Mouse (Mus musculus) limb, embryonic 13.5 days (tissue): Measurements from ENCODE around the gene Ttll3. TPM values are rescaled to one million over a fixed set of nuclear protein-coding genes. Genes with fewer than 3 reads are reported as not detected.
A peak's percentile ranks its signal among the peaks of the same experiment; 100 is the strongest.

ENCODE experiments used
- ATAC-seq: fragments of 200-750 bp; cut with Nextera tagmentation; 2 replicates; pipeline ENCODE4 v1.8.0; 2017; ENCODE audit warnings: low read depth, moderate number of reproducible peaks, moderate TSS enrichment; ENCODE audit not compliant: low FRiP score
- H3K27ac ChIP-seq: fragments of 300-500 bp; sonication (generic); 2 replicates; pipeline ENCODE4 v1.5.1; 2015; ENCODE audit warnings: inconsistent platforms, mild to moderate bottlenecking, moderate library complexity
- H3K27me3 ChIP-seq: fragments of 300-500 bp; sonication (generic); 2 replicates; pipeline ENCODE4 v1.6.1; 2015; ENCODE audit warnings: mild to moderate bottlenecking, inconsistent platforms
- H3K36me3 ChIP-seq: fragments of 300-500 bp; sonication (generic); 2 replicates; pipeline ENCODE4 v1.6.1; 2015; ENCODE audit warnings: inconsistent platforms, mild to moderate bottlenecking, moderate library complexity
- H3K4me1 ChIP-seq: fragments of 300-500 bp; sonication (generic); 2 replicates; pipeline ENCODE4 v1.6.1; 2015; ENCODE audit warnings: inconsistent platforms
- H3K4me2 ChIP-seq: fragments of 300-500 bp; sonication (generic); replicated peaks from 2 replicates; pipeline ENCODE4 v1.6.1; 2015; ENCODE audit warnings: inconsistent platforms, mild to moderate bottlenecking, moderate library complexity
- H3K4me3 ChIP-seq: fragments of 300-500 bp; sonication (generic); 2 replicates; pipeline ENCODE4 v1.5.1; 2015; ENCODE audit warnings: moderate library complexity, mild to moderate bottlenecking, inconsistent platforms
- H3K9ac ChIP-seq: fragments of 300-500 bp; sonication (generic); 2 replicates; pipeline ENCODE4 v1.6.1; 2015; ENCODE audit warnings: mild to moderate bottlenecking, inconsistent platforms
- H3K9me3 ChIP-seq: fragments of 300-500 bp; sonication (generic); 2 replicates; pipeline ENCODE4 v1.6.1; 2016; ENCODE audit warnings: inconsistent platforms
- WGBS: fragments of 180-500 bp; shearing (Covaris S2); methylation state at CpG from one replicate; pipeline ENCODE4 v1.1.7; 2015; 5-methylcytosine and 5-hydroxymethylcytosine counted together
- polyA plus RNA-seq: library from polyadenylated mRNA; unstranded; fragments of >200 nt; fragmentation: Nextera tagmentation; extraction: Ambion mirVana; gene quantifications from 2 replicates; pipeline ENCODE4 v1.2.1, GENCODE M21; 2015

Ttll3 gene
- polyA plus RNA-seq, 1 experiment from 2014 or later = 7.3 TPM

DNA sequence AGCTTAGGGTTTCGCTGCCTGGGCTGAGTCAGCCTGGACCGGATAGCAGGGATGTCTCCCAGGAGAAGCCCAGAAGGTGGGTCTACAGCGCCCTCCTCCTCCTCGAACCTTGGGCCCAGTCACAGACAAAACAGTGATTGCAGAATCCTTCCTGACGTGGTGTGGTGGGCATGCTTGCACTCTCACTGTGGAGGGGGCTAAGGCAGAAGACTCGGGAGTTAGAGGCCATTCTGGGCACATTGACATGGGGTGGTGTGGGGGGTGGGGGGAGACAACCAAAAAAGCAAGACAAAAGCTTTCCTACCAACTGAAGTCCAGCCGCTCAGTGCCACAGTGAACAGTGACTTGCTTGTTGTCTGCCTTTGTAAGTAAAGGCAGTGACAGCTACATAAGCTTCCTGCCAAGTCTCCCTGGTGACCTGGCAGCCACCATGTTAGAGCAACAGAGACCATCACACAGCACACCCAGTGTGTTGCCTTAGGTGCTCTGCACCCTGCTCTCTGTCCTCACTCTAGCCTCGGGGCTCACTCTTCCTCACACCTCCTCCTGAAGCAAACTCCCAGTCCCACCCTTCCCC lies 4.6 kb upstream of the Ttll3 start:
- Histone ChIP-seq H3K4me3 (no peak overlapping the region), H3K9me3 (no peaks in the 10 kb centered on the region), H3K27ac (no peak overlapping the region), H3K4me1 (peaks cover 2% of the 10 kb centered on the region), H3K36me3 (peaks cover 86% of the 10 kb centered on the region), H3K4me2 (no peak overlapping the region), H3K9ac (no peak overlapping the region), H3K27me3 (no peaks in the 10 kb centered on the region)
- ATAC-seq = no peak
- 88% methylated on average over 8 of the region's 8 CpGs for WGBS

DNA sequence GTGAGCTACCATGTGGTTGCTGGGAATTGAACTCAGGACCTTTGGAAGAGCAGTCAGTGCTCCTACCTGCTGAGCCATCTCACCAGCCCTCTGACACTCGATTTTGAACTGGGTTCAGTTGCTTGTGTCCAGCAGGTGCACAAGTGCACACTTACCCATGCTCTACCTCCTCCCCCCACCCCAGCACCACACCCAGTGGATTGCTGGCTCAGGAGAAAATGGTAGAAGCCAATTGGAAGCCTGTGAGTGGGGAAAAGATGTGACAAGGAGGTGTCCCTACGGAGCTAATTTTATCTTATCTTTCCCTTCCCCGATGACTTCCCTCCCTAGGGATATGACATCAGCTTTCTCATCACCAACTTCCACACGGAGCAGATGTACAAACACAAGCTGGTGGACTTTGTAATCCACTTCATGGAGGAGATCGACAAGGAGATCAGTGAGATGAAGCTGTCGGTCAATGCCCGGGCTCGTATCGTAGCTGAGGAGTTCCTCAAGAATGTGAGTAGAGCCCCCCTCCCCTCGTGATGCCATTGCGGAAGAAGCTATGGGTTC lies 3.8 kb upstream of the Ttll3 start:
- 90% methylated on average over 11 of the region's 11 CpGs for WGBS
- no peak for ATAC-seq
- Histone ChIP-seq H3K4me2 (no peak overlapping the region), H3K9me3 (no peaks in the 10 kb centered on the region), H3K9ac (no peak overlapping the region), H3K27ac (no peak overlapping the region), H3K36me3 (peaks cover 92% of the 10 kb centered on the region), H3K4me1 (0 out of 2 replicates have a peak, but pooled peaks cover 6% of the 10 kb centered on the region), H3K27me3 (no peaks in the 10 kb centered on the region), H3K4me3 (no peak overlapping the region)

DNA sequence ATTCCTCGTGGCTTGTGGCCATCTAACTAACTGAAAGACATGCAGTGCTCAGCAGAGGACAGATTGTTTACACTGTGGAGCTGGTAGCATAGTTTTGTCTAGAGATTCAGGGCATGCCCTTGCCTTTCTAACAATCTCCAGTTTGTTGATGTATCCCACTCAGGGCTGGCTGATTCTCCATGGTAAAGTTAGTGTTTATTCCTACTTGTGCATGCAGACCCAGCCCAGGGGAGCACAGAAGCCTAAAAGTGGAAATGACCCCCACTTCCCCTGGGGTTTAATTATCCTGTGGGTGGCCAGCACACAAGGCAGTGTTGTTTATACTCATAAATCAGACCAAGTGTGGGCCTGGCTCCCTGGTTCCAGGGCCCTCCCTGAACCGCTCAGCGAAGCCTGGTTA lies 3.0 kb upstream of the Ttll3 start:
- 0 out of 2 replicates have a peak, but pooled peaks cover 7% of the 10 kb centered on the region for H3K4me1 ChIP-seq
- H3K4me2 ChIP-seq = no peak overlapping the region
- no peaks in the 10 kb centered on the region for H3K9me3 ChIP-seq
- no peak overlapping the region for H3K27ac ChIP-seq
- no peak for ATAC-seq
- 59% methylated on average over 3 of the region's 3 CpGs for WGBS
- H3K36me3 ChIP-seq = peaks cover 92% of the 10 kb centered on the region
- no peaks in the 10 kb centered on the region for H3K27me3 ChIP-seq
- no peak overlapping the region for H3K9ac ChIP-seq
- no peak overlapping the region for H3K4me3 ChIP-seq

DNA sequence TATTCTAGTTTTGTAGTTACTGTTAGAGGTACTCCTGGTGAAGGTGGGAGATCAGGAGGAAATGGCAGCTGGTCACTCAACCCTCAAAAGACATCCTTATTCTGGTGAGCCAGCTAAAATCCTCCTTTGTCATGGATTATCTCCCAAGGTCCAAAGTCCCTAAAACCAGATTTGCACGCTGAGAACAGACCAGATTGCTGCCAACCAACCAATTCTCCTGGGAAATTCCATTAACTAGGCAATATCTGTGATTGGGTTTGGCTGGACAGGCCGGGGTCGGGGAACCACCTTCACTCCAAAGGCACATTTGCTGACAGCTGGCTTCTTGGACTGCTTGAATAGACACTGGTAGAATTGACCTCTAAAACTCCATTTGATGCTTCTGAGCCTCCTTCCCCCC lies 1.7 kb downstream of the Ttll3 start:
- H3K4me1 ChIP-seq = peaks cover 26% of the 10 kb centered on the region
- no peak for ATAC-seq
- H3K27me3 ChIP-seq = no peaks in the 10 kb centered on the region
- WGBS = 92% methylated on average over 3 of the region's 3 CpGs
- peaks cover 57% of the 10 kb centered on the region for H3K36me3 ChIP-seq
- H3K9me3 ChIP-seq = no peaks in the 10 kb centered on the region
- H3K4me3 ChIP-seq = no peak overlapping the region
- no peak overlapping the region for H3K4me2 ChIP-seq
- H3K9ac ChIP-seq = no peak overlapping the region
- no peak overlapping the region for H3K27ac ChIP-seq

DNA sequence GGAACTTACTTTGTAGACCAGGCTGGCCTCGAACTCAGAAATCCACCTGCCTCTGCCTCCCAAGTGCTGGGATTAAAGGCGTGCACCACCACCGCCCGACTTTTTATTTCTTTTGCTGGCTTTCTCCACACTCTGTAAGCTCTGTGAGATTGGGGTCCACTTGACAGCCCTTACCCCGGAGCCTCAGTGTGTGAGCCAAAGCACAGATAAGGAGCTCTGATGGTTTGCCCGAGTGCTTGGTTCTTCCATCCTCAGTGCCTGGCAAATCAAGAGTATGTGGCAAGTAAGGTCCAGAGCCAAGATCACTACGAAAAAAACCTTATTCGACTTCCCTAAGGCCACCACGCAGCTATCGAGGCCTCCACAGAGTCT lies 2.9 kb downstream of the Ttll3 start:
- peak overlapping the region; percentile 79 for H3K9ac ChIP-seq
- 0 out of 2 replicates have a peak, but pooled peaks have one; percentile 9 for ATAC-seq
- H3K4me1 ChIP-seq = peaks cover 26% of the 10 kb centered on the region
- H3K36me3 ChIP-seq = peaks cover 51% of the 10 kb centered on the region
- H3K4me2 ChIP-seq = peak overlapping the region; percentile 91
- H3K9me3 ChIP-seq = no peaks in the 10 kb centered on the region
- no peaks in the 10 kb centered on the region for H3K27me3 ChIP-seq
- H3K27ac ChIP-seq = no peak overlapping the region
- peak overlapping the region; percentile 54 for H3K4me3 ChIP-seq
- 32% methylated on average over 10 of the region's 10 CpGs for WGBS

DNA sequence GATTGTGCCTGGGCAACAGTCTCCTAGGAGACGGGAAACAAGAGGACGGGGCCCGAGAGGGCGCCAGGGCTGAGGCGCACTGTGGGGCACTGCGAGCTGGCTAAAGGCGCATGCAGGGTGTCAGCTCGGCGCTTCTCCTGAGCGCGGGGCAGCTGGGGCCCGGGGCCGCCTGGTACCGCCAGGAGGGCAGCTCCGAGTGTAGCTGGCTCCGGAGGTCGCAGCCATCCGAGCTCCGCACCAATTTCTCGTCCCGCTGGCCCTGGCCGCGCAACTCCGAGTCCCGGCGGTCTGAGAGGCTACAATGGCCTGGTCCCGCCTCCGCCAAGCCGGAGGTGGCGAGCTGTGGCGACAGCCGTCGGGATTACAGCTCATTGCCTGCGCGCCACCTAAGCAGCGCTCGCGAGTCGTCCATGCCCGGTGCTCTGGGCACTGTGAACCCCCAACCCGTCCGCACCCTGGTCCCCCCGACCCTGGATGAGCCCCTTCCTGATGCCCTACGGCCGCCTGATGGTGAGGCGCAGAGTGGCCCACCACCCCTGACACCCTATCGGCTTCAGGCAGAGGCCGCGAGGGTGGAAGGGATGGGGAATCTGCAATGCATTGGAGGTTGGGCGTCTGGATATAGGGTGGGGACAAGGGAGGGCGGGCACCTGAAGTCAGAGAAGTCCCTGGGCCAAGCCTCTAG lies 3.5 kb downstream of the Ttll3 start:
- H3K4me3 ChIP-seq = peak overlapping the region; percentile 54
- peak overlapping the region; percentile 79 for H3K9ac ChIP-seq
- no peaks in the 10 kb centered on the region for H3K27me3 ChIP-seq
- peaks cover 46% of the 10 kb centered on the region for H3K36me3 ChIP-seq
- H3K4me1 ChIP-seq = peaks cover 26% of the 10 kb centered on the region
- H3K4me2 ChIP-seq = peak overlapping the region; percentile 91
- under 1% methylated on average over 46 of the region's 51 CpGs for WGBS
- peak; percentile 78 for ATAC-seq
- peak overlapping the region; percentile 39; the same call in 1 of the 2 replicates for H3K27ac ChIP-seq
- H3K9me3 ChIP-seq = no peaks in the 10 kb centered on the region

DNA sequence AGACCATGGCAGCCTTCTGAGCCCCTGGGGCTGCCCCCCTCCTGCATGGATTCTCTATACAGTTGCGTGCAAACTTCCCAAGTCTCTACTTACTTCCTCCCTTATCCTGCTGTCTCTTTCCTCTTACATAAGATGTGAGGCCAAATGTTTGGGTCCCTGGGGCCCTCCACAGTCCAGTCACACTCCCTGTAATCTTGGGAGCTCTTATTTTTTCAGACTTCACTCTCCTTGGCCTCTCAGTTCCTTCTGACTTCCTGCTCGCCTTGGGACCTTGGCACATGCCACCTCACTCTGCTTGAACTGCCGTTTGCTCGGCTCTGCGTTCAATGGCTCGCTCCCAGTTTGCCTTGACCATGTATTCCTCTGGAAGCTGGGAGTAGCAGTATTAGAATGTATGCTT lies 4.9 kb downstream of the Ttll3 start:
- no peaks in the 10 kb centered on the region for H3K27me3 ChIP-seq
- H3K27ac ChIP-seq = no peak overlapping the region
- no peak for ATAC-seq
- WGBS = 87% methylated on average over 6 of the region's 6 CpGs
- H3K4me1 ChIP-seq = peaks cover 26% of the 10 kb centered on the region
- H3K36me3 ChIP-seq = peaks cover 32% of the 10 kb centered on the region
- no peaks in the 10 kb centered on the region for H3K9me3 ChIP-seq
- H3K4me2 ChIP-seq = no peak overlapping the region
- no peak overlapping the region for H3K4me3 ChIP-seq
- no peak overlapping the region for H3K9ac ChIP-seq

DNA sequence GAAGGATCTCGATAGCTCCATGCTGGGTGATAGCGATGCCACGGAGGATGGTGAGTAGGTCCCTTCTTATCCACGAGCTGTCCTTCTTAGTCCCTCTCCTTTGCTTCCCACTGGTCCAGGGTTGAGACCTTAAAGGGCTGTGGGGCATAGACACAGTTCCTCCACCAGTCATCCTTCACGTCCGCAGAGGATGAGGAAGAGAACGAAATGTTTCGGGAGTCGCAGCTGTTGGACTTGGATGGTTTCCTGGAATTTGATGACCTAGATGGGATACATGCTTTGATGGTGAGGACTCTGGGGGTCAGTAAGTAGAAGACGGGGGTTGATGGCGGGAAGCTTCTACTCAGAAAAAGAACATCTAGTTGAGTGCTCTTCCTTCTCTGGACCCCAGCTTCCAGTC lies 5.8 kb downstream of the Ttll3 start:
- Histone ChIP-seq H3K27me3 (no peaks in the 10 kb centered on the region), H3K4me1 (peaks cover 24% of the 10 kb centered on the region), H3K4me2 (no peak overlapping the region), H3K36me3 (peaks cover 23% of the 10 kb centered on the region), H3K27ac (no peak overlapping the region), H3K9me3 (no peaks in the 10 kb centered on the region), H3K9ac (no peak overlapping the region), H3K4me3 (no peak overlapping the region)
- ATAC-seq = no peak
- 93% methylated on average over 11 of the region's 11 CpGs for WGBS

DNA sequence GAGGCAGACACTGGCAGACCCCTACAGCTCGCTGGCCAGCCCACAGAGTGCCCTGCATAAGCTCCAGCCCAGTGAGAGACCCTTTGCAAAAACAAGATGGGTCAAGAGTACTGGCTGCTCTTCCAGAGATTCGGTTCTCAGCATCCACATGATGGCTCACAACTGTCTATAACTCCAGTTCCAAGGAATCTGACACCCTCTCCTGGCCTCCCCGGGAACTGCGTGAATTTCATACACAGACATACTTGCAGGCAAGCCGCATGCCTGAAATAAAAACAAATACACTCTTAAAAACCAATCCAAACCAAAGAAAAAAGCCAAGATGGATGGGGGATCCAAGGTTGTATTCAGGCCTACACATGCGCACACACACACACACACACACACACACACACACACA lies 6.4 kb downstream of the Ttll3 start:
- H3K36me3 ChIP-seq = peaks cover 17% of the 10 kb centered on the region
- no peak overlapping the region for H3K27ac ChIP-seq
- H3K4me3 ChIP-seq = no peak overlapping the region
- H3K4me2 ChIP-seq = no peak overlapping the region
- no peaks in the 10 kb centered on the region for H3K27me3 ChIP-seq
- H3K9me3 ChIP-seq = no peaks in the 10 kb centered on the region
- peaks cover 19% of the 10 kb centered on the region for H3K4me1 ChIP-seq
- 88% methylated on average over 6 of the region's 6 CpGs for WGBS
- no peak for ATAC-seq
- H3K9ac ChIP-seq = no peak overlapping the region

DNA sequence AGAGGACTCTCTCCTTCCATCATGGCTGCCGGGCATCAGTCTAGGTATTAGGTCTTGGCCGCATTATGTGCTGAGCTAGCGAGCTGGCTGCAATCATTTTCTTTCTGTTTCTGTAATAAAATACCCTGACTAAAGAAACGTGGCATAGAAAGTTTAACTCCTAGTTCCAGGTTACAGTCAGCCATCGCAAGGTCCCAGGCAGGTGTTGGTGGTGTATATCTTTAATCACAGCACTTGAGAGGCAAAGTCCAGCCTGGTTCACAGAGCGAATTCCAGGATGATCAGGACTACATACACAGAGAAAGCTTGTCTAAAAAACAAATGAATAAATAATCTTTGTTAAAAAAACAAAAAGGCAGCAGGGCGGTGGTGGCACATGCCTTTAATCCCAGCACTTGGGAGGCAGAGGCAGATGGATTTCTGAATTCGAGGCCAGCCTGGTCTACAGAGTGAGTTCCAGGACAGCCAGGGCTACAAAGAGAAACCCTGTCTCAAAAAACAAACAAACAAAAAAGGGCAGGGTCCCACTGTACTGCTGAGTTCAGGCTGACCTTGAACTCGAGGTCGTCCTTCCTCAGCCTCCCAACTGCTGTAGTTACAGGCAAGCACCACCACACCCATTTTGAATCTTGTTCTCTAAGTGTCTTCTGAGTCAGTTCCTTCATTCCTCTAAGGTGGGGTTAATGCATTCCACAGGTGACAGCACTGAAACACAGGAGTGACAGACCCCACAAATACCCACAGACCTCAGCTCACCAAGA lies 7.4 kb downstream of the Ttll3 start:
- no peak overlapping the region for H3K9ac ChIP-seq
- peaks cover 10% of the 10 kb centered on the region for H3K36me3 ChIP-seq
- no peak overlapping the region for H3K4me3 ChIP-seq
- H3K9me3 ChIP-seq = no peaks in the 10 kb centered on the region
- H3K4me1 ChIP-seq = peaks cover 19% of the 10 kb centered on the region
- ATAC-seq = no peak
- 85% methylated on average over 10 of the region's 10 CpGs for WGBS
- H3K27ac ChIP-seq = no peak overlapping the region
- no peaks in the 10 kb centered on the region for H3K27me3 ChIP-seq
- H3K4me2 ChIP-seq = no peak overlapping the region

DNA sequence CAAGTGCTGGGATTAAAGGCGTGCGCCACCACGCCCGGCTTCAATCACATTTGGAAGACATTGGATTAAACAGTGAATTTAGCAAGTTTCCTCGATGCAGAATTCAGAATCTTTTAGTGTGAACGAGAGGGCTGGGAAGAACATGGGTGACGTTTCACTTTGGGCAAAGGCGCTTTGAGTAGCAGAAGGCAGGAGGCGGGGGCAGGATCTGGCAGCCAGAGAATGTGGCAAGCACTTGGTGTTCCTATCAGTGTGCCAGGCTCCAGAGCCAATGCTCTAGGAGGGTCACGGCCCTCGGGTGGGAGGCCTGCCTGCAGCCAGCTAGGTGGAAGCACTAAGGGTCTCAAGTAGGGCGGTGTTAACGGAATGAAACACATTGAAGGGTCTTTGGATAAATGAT lies 13.0 kb downstream of the Ttll3 start:
- H3K9ac ChIP-seq = no peak overlapping the region
- no peaks in the 10 kb centered on the region for H3K27me3 ChIP-seq
- WGBS = 92% methylated on average over 13 of the region's 13 CpGs
- H3K27ac ChIP-seq = no peak overlapping the region
- no peak for ATAC-seq
- no peaks in the 10 kb centered on the region for H3K9me3 ChIP-seq
- no peak overlapping the region for H3K4me3 ChIP-seq
- H3K4me2 ChIP-seq = no peak overlapping the region
- no peaks in the 10 kb centered on the region for H3K4me1 ChIP-seq
- peaks cover 9% of the 10 kb centered on the region for H3K36me3 ChIP-seq
